Mouse (Mus musculus) heart, postnatal 25 days (tissue): Measurements from ENCODE around the gene Pramel1. TPM values are rescaled to one million over a fixed set of nuclear protein-coding genes. Genes with fewer than 3 reads are reported as not detected.
"Not testable (repeated sequence)": the region's sequence is repeated elsewhere in the genome, so short reads cannot be mapped to it uniquely, and the experiment has no call there.

Source experiments
- DNase-seq: peaks from one replicate; pipeline ENCODE4 v3.0.0; 2022; ENCODE audit warnings: low spot score
- intact Hi-C: fragments of 180-260 bp; cut with DNase I; formaldehyde crosslinking; loops from one replicate; pipeline ENCODE4 v1.15.1; 2025
- total RNA-seq, 2 experiments: library from RNA; stranded (reverse); gene quantifications; 2 replicates each; pipeline ENCODE4 v1.2.3; 2021

Gene Pramel1
- total RNA-seq, 2 experiments from 2014 or later, result not detected

GRCm38 (mm10) chr4:143426770-143427169 is 32.5 kb downstream of the Pramel1 start:
- DNase-seq, intact Hi-C loops: not testable (repeated sequence)

Other genes with a start within 250 kb of the Pramel1 start
- gene Prdm2, start 181.4 kb upstream of the Pramel1 start, total RNA-seq, result 10 to 100 TPM; 19.7 to 20.9 TPM
- gene Pdpn, start 94.9 kb upstream of the Pramel1 start, total RNA-seq, result 1 to 10 TPM; 7.8 to 8.3 TPM
- under 1 TPM; 0.21 to 0.22 TPM for gene Lrrc38, start 44.7 kb upstream of the Pramel1 start, total RNA-seq
- gene Pramef8, start 18.0 kb downstream of the Pramel1 start, total RNA-seq, result 1 to 10 TPM; 9.1 to 9.3 TPM
- not detected for gene Oog4, start 55.9 kb downstream of the Pramel1 start, total RNA-seq
- gene Gm13043, start 116.9 kb downstream of the Pramel1 start, total RNA-seq, result not detected
- gene Gm13040, start 141.5 kb downstream of the Pramel1 start, total RNA-seq, result not detected
- gene BC080695, start 157.3 kb downstream of the Pramel1 start, total RNA-seq, result not detected
- not detected for gene Gm13057, start 157.3 kb downstream of the Pramel1 start, total RNA-seq
- gene Gm13083, start 220.6 kb downstream of the Pramel1 start, total RNA-seq, result not detected